Mouse (Mus musculus) adrenal gland, adult 2 months (tissue): ENCODE measurements around the gene Ccl3. TPM values are rescaled to one million over a fixed set of nuclear protein-coding genes. Genes with fewer than 3 reads are reported as not detected.

ENCODE experiments used
- DNase-seq: peaks from one replicate; pipeline ENCODE4 v3.0.0; 2021
- long read RNA-seq: library from polyadenylated mRNA; stranded (forward); transcript quantifications from one replicate; pipeline ENCODE4 v2.0.0, GENCODE M21; 2021
- polyA plus RNA-seq: library from polyadenylated mRNA; depleted of rRNA; stranded (reverse); fragments of >200 nt; gene quantifications from 2 replicates; pipeline ENCODE4 v1.2.3, GENCODE M21; 2012; rRNA removed
- total RNA-seq, 2 experiments: library from RNA; stranded (reverse); gene quantifications; 2 replicates each; pipeline ENCODE4 v1.2.3; 2021

Ccl3 gene
- total RNA-seq (under 1 TPM in 1 of 2 experiments, not detected in 1; 0.66 TPM), polyA plus RNA-seq (2.3 TPM in 2 replicates)
- long read RNA-seq = 0 reads

DNA sequence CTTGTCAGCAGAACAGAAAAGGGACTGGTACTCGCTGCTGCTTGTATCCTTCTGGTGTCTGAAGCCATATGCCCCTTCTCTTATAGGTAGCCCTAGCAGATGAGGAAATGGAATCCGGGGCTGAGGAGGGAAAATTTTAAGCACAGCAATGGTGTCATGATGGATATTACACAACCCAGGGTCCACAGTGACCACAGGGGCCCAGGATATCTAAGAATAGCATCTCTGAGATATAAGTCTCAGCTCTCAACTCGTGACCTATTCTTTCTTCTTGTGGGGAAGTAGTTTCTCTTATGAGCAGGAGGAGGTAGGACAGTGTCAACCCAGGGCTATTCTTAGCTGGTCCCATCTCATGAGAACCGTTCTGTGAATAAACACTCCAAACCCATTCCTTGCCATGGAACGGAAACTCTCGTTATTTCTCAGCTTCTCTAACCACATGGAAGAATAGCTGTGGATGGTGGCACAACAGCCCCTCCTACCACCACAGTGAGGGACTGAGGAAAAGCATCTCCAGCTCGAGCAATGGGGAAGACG, at the start of gene Ccl3:
Ccl3 (minus strand) TSS at position 51 of the 537 bp plus-strand sequence.
- DNase-seq = no peak

DNA sequence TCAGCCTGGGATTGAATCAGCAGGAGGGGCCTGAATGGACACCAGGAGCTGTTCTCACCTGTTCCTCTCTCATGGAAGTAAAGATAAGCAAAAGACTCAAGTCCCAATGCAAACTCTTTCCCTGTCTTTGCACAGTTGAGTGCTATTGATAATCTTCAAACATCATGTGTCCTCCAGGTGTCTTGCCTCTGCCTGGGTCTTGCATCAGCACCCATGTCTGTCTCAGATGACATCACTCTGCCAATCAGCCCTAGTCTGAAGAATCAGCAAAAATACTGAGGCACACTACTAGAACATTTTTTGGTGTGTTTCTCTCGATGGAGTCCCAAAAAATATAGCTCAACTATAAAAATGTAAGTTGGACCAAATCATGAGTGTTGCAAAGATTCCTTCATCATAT, 42.9 kb upstream of the Ccl3 start:
- no peak for DNase-seq

DNA sequence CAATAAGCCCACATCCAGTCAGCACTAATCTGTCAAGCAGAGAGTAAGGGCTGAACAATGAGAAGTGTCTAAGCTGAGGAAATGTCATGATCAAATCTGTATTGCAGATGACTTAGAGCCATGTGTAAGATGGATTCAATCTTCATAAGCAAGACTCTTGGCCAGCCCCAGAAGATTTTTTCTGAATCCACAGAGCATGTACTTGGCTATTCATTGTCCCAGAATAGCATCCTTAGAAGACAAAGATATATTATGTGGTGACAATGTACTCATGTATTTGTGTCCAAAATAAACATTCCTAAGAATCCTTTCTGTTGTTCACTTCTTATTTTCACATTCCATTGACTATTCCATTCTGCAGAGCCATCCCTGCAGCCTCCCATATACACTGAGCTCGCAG, 40.8 kb upstream of the Ccl3 start:
- DNase-seq = no peak

DNA sequence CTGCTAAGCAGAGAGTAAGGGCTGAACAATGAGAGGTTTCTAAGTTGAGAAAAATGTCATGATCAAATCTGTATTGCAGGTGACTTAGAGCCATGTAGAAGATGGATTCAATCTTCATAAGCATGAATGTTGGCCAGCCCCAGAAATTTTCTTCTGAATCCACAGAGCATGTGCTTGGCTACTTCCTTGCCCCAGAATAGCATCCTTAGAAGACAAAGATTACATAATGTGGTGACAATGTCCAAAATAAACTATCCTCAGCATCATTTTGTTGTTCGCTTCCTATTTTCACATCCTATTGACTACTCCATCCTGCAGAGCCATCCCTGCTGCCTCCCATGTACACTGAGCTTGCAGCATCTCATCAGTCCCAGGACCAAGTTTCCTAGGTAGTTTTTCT, 26.5 kb upstream of the Ccl3 start:
- DNase-seq = no peak

- peak; percentile 41 for DNase-seq
These were observed 22.6 kb upstream of the Ccl3 start for GRCm38 (mm10) chr11:83671743-83672142.

DNA sequence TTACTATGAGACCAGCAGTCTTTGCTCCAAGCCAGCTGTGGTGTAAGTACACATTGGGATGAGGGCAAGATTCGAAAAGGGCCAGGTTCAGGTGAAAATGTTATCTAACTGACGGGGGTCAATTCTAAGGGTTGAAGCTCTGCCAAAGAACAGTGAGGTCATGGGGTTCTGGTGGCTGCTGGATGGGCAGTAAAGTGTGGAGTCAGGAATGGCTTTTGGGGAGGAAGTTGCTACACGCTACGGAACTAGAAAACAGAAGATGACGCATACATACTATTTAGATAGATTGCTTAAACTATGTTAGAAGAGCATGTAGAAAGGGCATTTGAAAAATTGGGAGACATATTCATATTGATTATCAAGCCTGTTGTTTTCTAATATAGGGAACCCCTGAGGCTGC, 14.4 kb upstream of the Ccl3 start:
- no peak for DNase-seq

GRCm38 (mm10) chr11:83662204-83662603, 13.0 kb upstream of the Ccl3 start, which contains the start of gene Ccl4:
Gene Ccl4, plus strand, starts transcription at chr11:83662584.
- DNase-seq = peak; percentile 8

DNA sequence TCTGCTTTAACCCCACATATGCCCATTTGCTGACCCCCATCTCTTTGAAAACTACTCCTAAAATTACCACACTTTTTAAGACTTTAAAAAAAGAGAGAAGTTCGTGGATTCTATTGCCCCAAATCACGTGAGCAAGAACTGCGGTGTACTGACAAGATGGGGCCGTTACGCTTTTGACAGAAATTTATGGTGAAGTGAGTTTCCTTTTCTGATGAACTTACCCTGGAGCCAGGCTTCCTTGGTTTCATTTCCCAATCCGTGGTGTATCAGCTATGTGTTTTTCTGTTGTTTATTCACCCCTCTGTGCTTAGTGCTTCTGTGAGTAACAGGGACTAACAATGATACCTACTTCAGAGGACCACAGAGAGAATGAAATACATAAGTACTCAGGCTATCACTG, 9.6 kb upstream of the Ccl3 start:
- DNase-seq = no peak

DNA sequence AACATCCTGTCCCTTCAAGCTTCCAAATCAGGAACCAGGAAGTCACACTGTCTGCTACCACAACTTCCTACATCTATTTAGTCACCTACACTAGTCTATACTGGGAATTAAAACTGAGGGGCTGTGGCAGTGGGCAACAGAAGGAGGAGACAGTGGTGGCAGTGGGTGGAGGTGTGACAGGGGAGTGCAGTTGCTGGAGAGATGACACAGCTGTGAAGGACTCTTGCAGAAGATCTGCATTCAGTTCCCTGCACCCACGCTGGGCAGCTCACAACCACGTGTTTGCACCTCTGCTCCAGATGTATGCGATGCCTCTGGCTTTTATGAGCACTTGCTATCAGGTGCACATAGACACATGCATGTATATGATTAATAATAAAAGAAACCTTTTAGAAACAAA, 8.4 kb upstream of the Ccl3 start:
- DNase-seq = no peak

DNA sequence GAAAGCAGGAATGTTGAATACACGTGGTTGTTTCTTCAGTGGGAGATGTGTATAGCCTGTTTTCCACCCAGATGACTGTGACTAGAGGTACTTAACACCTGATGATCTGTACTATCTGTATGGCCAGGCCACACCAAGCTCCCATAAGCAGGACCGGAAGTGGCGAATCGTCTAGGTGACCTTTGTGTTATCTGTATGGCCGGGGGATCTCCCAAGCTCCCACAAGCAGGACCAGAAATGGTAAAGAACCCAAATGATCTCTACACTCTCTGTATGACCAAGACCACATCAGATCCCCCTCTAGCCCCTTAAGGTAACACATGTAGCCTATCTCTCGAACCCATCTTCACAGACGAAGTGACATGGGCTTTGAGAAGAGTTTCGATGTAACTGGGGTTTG, 5.5 kb upstream of the Ccl3 start:
- no peak for DNase-seq

DNA sequence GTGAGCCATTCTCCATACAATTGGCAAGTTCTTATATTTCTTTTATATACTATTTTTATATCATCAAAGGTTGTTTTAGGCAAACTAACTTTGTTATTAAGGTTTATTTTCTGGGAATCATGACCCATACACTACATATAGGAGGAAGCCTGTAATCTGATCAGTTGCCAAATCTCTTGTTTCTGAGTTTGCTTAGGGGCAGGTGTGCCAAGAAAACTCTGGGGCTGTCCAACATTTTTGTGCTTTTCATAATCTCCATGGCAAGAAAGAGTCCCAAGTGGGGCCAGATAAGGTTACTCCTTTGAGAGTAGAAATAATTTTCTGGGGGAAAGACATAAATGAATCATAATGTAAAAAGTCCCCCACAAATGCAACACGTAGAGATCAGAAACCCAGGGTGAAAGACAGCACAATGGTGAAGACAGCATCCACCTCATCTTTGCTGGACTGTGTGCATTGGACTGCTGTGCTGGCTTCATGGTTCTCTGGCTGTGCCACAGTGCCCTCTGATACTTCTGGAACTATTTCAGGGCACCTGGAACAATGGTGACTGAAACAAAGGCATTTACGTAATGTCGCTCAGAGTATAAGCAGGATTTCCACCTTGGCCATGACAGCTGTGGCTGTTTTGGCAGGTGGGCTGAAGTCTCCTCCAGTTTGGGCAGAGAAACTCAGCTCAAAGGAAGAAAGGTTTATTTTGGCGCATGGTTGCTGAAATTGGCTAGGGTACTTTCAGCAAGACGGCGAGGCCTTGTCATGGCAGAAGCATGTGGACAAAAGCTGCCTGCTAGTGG, 2.6 kb downstream of the Ccl3 start:
- DNase-seq = no peak

DNA sequence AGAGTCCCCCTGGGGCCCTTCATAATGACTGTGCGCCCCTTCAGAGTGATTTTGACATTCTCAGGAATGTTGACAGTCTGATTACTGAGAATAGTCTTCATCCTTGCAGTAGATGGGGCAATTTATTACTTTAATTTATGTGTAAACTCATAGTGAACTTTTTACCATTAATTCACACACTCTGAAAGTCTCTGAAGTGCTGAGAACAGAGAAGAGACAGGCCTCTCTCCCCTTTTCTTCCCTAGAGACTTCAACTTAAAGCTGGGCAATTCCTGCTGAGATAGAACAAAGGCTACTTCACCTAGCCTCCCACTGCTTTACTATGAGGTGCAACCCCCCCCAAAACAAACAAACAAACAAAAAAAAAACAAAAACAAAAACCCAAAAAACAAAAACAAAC, 3.6 kb downstream of the Ccl3 start, which contains the start of gene Rpl9-ps1:
Rpl9-ps1 (minus strand) TSS at position 101 of the 400 bp plus-strand sequence.
- no peak for DNase-seq

- no peak for DNase-seq
These were observed 7.9 kb downstream of the Ccl3 start for GRCm38 (mm10) chr11:83641216-83641615.

GRCm38 (mm10) chr11:83640141-83640540, 9.0 kb downstream of the Ccl3 start:
- DNase-seq = no peak

DNA sequence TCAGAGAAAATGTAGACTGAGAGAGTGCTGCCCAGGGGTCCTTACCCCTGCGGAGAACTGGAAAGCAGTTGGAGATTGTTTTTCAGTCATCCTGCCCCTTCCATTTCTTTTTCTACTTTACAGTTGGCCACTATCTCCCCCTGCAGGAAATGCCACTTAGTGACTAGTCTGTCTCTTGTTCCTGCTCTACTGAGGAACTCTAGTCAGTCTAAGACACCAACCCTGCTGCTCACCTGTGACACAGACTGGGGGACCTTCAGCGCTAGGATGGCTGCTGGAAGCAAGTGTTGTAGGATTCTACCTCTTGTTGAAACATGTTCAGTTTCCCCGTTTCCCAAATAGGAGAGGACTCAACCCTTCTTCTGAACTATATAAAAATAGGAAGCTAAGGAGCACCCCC, 9.6 kb downstream of the Ccl3 start:
- DNase-seq = no peak

- no peak for DNase-seq
These were observed 10.2 kb downstream of the Ccl3 start for GRCm38 (mm10) chr11:83638934-83639333.

- DNase-seq = no peak
These were observed 12.4 kb downstream of the Ccl3 start for GRCm38 (mm10) chr11:83636742-83637235.

DNA sequence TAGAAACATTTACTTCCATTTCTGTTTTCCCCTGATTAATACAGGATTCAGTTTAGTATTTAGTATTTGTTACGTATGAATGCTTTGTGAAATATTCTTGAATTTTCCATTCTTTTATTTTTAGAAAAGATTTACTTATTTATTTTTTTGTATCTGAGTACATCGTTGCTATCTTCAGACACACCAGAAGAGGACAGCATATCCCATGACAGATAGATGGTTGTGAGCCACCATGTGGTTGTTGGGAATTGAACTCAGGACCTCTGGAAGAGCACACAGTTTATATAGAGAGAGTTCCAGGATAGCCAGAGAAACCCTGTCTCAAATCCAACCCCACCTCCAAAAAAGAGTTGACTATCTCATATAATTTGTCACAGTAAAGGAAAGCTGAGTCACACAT, 14.3 kb downstream of the Ccl3 start:
- no peak for DNase-seq

- DNase-seq = no peak
These were observed 14.7 kb downstream of the Ccl3 start for GRCm38 (mm10) chr11:83634425-83634824.

- peak; percentile 18 for DNase-seq
These were observed 16.4 kb downstream of the Ccl3 start for GRCm38 (mm10) chr11:83632744-83633143.

DNA sequence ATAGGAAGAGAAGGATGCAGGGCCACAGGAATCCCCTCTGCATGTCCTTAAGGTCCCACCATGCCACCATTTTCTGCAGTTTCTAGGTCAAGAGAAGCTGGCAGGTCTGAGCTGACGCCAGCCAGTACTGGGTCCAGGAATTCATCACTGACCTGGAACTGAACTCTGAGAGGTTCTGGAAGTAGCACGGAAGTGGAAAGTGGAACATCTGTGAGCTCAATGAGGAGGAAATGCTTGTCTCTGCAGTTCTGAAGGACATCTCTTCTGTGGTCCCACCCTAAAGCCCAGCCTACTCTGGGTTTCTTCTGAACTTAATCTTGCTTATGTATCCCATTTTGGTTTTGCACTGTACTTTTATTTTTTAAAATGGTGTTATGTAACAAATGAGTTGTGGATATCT, 18.1 kb downstream of the Ccl3 start:
- no peak for DNase-seq

DNA sequence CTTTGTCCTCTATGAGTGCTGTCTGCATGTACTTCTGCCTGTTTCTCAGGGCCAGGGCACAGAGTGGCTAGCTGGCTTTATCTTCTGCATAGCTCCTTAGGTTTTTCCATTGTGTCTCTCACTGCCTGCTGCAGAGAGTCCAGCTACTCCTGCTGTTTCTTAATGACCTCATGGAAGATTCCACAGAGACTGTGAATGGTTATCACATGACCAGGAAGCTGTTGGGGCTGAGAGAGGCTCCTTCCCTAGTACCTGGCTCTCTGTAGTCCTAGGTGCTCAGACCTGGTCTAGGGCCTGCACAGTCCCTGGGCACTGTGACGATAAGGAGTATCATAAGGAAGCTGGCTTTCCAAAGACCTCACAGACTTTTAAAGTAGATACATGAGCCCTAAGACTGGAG, 18.5 kb downstream of the Ccl3 start:
- no peak for DNase-seq

DNA sequence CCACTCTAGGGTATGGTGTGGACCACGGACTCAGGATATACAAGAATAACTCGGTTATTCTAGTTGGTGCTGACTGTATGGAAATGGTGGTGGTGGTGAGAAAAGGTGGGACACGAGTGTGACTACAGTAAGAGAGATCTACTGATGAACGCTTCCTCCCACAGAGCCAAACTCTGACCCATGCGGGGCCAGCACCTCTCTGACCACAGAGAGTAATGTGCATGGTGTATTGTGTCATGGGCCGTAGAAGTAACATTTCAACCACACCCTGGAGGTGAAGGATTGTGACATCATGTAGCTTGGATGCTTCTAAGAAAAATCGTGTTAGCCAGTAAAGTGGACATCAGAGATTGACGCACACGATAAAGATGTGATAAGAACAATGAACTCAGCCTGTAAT, 20.3 kb downstream of the Ccl3 start:
- DNase-seq = no peak

DNA sequence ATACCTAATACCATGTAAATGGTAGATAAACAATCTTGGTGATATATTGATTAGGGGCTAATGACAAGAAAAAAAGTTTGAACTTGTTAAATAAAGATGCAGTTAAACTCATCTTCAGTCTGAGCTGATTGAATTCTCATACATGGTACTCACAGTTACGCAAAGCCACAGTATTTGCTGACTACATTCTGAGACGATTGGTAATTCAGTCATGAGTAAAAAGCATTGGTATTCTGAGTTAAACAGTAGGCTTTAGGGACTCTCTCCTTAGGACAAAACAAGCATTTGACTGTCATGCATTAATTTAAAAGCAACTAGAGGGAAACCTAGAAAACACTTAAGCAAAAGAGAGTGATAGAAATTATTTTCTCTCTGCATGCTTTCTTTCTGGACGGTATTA, 25.6 kb downstream of the Ccl3 start:
- no peak for DNase-seq
